Mouse (Mus musculus) heart, embryonic 11.5 days (tissue): ENCODE results near the gene C1qa. TPM values are rescaled to one million over a fixed set of nuclear protein-coding genes. Genes with fewer than 3 reads are reported as not detected.

Experiments
- ATAC-seq: fragments of 200-750 bp; cut with Nextera tagmentation; replicated peaks from 2 replicates; pipeline ENCODE4 v1.8.0; 2017; ENCODE audit warnings: moderate library complexity; ENCODE audit not compliant: insufficient number of reproducible peaks, low FRiP score, low TSS enrichment
- H3K27ac ChIP-seq: fragments of 300-500 bp; sonication (generic); 2 replicates; pipeline ENCODE4 v1.5.1; 2014; ENCODE audit warnings: mild to moderate bottlenecking, low read depth, low read length
- H3K27me3 ChIP-seq: fragments of 300-500 bp; sonication (generic); 2 replicates; pipeline ENCODE4 v1.6.1; 2014; ENCODE audit warnings: mild to moderate bottlenecking, low read length, mixed read lengths; ENCODE audit not compliant: control insufficient read depth, insufficient read depth
- H3K36me3 ChIP-seq: fragments of 300-500 bp; sonication (generic); 2 replicates; pipeline ENCODE4 v1.6.1; 2014; ENCODE audit warnings: mild to moderate bottlenecking, low read length, moderate library complexity, mixed read lengths; ENCODE audit not compliant: control insufficient read depth, insufficient read depth
- H3K4me1 ChIP-seq: fragments of 300-500 bp; sonication (generic); 2 replicates; pipeline ENCODE4 v1.6.1; 2014; ENCODE audit warnings: low read length; ENCODE audit not compliant: control insufficient read depth, insufficient read depth
- H3K4me2 ChIP-seq: fragments of 300-500 bp; sonication (generic); 2 replicates; pipeline ENCODE4 v1.6.1; 2014; ENCODE audit warnings: mild to moderate bottlenecking, moderate library complexity
- H3K4me3 ChIP-seq: fragments of 300-500 bp; sonication (generic); 2 replicates; pipeline ENCODE4 v1.5.1; 2014; ENCODE audit warnings: low read depth, low read length
- H3K9ac ChIP-seq: fragments of 300-500 bp; sonication (generic); 2 replicates; pipeline ENCODE4 v1.6.1; 2014; ENCODE audit warnings: mild to moderate bottlenecking, low read depth, low read length, moderate library complexity
- H3K9me3 ChIP-seq: fragments of 300-500 bp; sonication (generic); replicated peaks from 2 replicates; pipeline ENCODE4 v1.6.1; 2016; ENCODE audit warnings: low read length; ENCODE audit not compliant: control insufficient read depth
- WGBS: fragments of 180-500 bp; shearing (Covaris S2); extraction: QIAGEN DNeasy Blood & Tissue Kit; methylation state at CpG from one replicate; pipeline ENCODE4 v1.1.7; 2014; ENCODE audit not compliant: insufficient replicate concordance; 5-methylcytosine and 5-hydroxymethylcytosine counted together
- polyA plus RNA-seq: library from polyadenylated mRNA; unstranded; fragments of >200 nt; fragmentation: Nextera tagmentation; extraction: Ambion mirVana; gene quantifications from 2 replicates; pipeline ENCODE4 v1.2.1, GENCODE M21; 2014

C1qa gene
- polyA plus RNA-seq = 8.1 and 8.8 TPM in 2 replicates

- ATAC-seq = no peak
Observed at GRCm38 (mm10) chr4:136898637-136899036, at the start of gene C1qa. C1qa (minus strand) TSS chr4:136898803.

GRCm38 (mm10) chr4:136945397-136945796 is 46.8 kb upstream of the C1qa start:
- H3K27me3 ChIP-seq = peaks cover 91% of the 10 kb centered on the region
- no peak overlapping the region for H3K9ac ChIP-seq
- H3K27ac ChIP-seq = no peak overlapping the region
- WGBS = 59% methylated on average over 17 of the region's 17 CpGs
- no peak for ATAC-seq
- H3K4me2 ChIP-seq = no peak overlapping the region
- no peaks in the 10 kb centered on the region for H3K36me3 ChIP-seq
- no peaks in the 10 kb centered on the region for H3K4me1 ChIP-seq
- H3K9me3 ChIP-seq = no peaks in the 10 kb centered on the region
- H3K4me3 ChIP-seq = no peak overlapping the region

More at GRCm38 (mm10) chr4:136898637-136899036, at the start of gene C1qa:
- Histone ChIP-seq H3K27me3 (peaks cover 62% of the 10 kb centered on the region), H3K4me3 (no peak within 1 kb of the TSS), H3K4me1 (no peaks in the 10 kb centered on the region), H3K36me3 (no peaks in the 10 kb centered on the region), H3K9me3 (no peaks in the 10 kb centered on the region), H3K9ac (no peak within 1 kb of the TSS), H3K4me2 (no peak within 1 kb of the TSS), H3K27ac (no peak within 1 kb of the TSS)
- WGBS = 71% methylated on average over 9 of the region's 9 CpGs

- H3K36me3 ChIP-seq = no peaks in the 10 kb centered on the region
- H3K4me2 ChIP-seq = no peak overlapping the region
- no peak overlapping the region for H3K27ac ChIP-seq
- peaks cover 91% of the 10 kb centered on the region for H3K27me3 ChIP-seq
- H3K4me3 ChIP-seq = no peak overlapping the region
- no peaks in the 10 kb centered on the region for H3K4me1 ChIP-seq
- ATAC-seq = no peak
- no peak overlapping the region for H3K9ac ChIP-seq
- WGBS = 67% methylated on average over 11 of the region's 11 CpGs
- no peaks in the 10 kb centered on the region for H3K9me3 ChIP-seq
Observed at GRCm38 (mm10) chr4:136944558-136945350, 46.2 kb upstream of the C1qa start.

- H3K4me3 ChIP-seq = no peak overlapping the region
- no peaks in the 10 kb centered on the region for H3K9me3 ChIP-seq
- no peak overlapping the region for H3K27ac ChIP-seq
- H3K4me2 ChIP-seq = no peak overlapping the region
- H3K4me1 ChIP-seq = no peaks in the 10 kb centered on the region
- peaks cover 93% of the 10 kb centered on the region for H3K27me3 ChIP-seq
- H3K36me3 ChIP-seq = no peaks in the 10 kb centered on the region
- WGBS = 21% methylated on average over 13 of the region's 13 CpGs
- ATAC-seq = no peak
- no peak overlapping the region for H3K9ac ChIP-seq
Observed at GRCm38 (mm10) chr4:136943175-136943574, 44.6 kb upstream of the C1qa start.

GRCm38 (mm10) chr4:136942761-136943160 is 44.2 kb upstream of the C1qa start:
- ATAC-seq = no peak
- no peak overlapping the region for H3K4me3 ChIP-seq

GRCm38 (mm10) chr4:136937935-136938334 is 39.3 kb upstream of the C1qa start:
- Histone ChIP-seq H3K4me1 (no peaks in the 10 kb centered on the region), H3K27me3 (peaks cover 88% of the 10 kb centered on the region), H3K4me2 (no peak overlapping the region), H3K27ac (no peak overlapping the region), H3K9me3 (no peaks in the 10 kb centered on the region), H3K9ac (no peak overlapping the region), H3K4me3 (no peak overlapping the region), H3K36me3 (no peaks in the 10 kb centered on the region)
- no peak for ATAC-seq
- 76% methylated on average over 5 of the region's 5 CpGs for WGBS

More at GRCm38 (mm10) chr4:136942761-136943160, 44.2 kb upstream of the C1qa start:
- Histone ChIP-seq H3K27me3 (peaks cover 93% of the 10 kb centered on the region), H3K4me1 (no peaks in the 10 kb centered on the region), H3K9me3 (no peaks in the 10 kb centered on the region), H3K9ac (no peak overlapping the region), H3K27ac (no peak overlapping the region), H3K4me2 (no peak overlapping the region), H3K36me3 (no peaks in the 10 kb centered on the region)
- WGBS = 22% methylated on average over 18 of the region's 18 CpGs

- H3K27ac ChIP-seq = no peak overlapping the region
- no peaks in the 10 kb centered on the region for H3K36me3 ChIP-seq
- WGBS = 66% methylated on average over 4 of the region's 4 CpGs
- no peaks in the 10 kb centered on the region for H3K4me1 ChIP-seq
- H3K4me3 ChIP-seq = no peak overlapping the region
- no peaks in the 10 kb centered on the region for H3K9me3 ChIP-seq
- peaks cover 88% of the 10 kb centered on the region for H3K27me3 ChIP-seq
- H3K9ac ChIP-seq = no peak overlapping the region
- ATAC-seq = no peak
- H3K4me2 ChIP-seq = no peak overlapping the region
Observed at GRCm38 (mm10) chr4:136937344-136937743, 38.7 kb upstream of the C1qa start.

- Histone ChIP-seq H3K9ac (no peak overlapping the region), H3K4me1 (no peaks in the 10 kb centered on the region), H3K27me3 (peaks cover 86% of the 10 kb centered on the region), H3K4me3 (no peak overlapping the region), H3K9me3 (no peaks in the 10 kb centered on the region), H3K27ac (no peak overlapping the region), H3K36me3 (no peaks in the 10 kb centered on the region), H3K4me2 (no peak overlapping the region)
- 44% methylated on average over 18 of the region's 18 CpGs for WGBS
- no peak for ATAC-seq
Observed at GRCm38 (mm10) chr4:136934746-136935613, 36.4 kb upstream of the C1qa start.
